Mouse (Mus musculus) CH12.LX (cell line): ENCODE measurements around the gene Capn13.

Source experiments
- BHLHE40 ChIP-seq: IDR thresholded peaks from 2 replicates; pipeline ENCODE4 v1.6.1; 2011; ENCODE audit warnings: mild to moderate bottlenecking, low read depth, low read length, improper control_type of control experiment
- CTCF ChIP-seq, 2 experiments: IDR thresholded peaks in 1 of 2; conservative IDR thresholded peaks in 1 of 2; 2 replicates each; pipeline ENCODE4 v1.5.1; 2011 to 2012; ENCODE audit warnings: low read depth in 2 of 2, low read length in 2 of 2, improper control_type of control experiment in 1 of 2, inconsistent platforms in 1 of 2, mild to moderate bottlenecking in 1 of 2, moderate library complexity in 1 of 2
- E2F4 ChIP-seq: IDR thresholded peaks from 2 replicates; pipeline ENCODE4 v1.6.1; 2011; ENCODE audit warnings: low read depth, low read length, improper control_type of control experiment; ENCODE audit not compliant: insufficient replicate concordance
- EP300 ChIP-seq: IDR thresholded peaks from 2 replicates; pipeline ENCODE4 v1.6.1; 2011; ENCODE audit warnings: low read length, improper control_type of control experiment
- MAFK ChIP-seq: IDR thresholded peaks from 2 replicates; pipeline ENCODE4 v1.6.1; 2011; ENCODE audit warnings: low read length, improper control_type of control experiment; ENCODE audit not compliant: insufficient replicate concordance
- MAZ ChIP-seq: IDR thresholded peaks from 2 replicates; pipeline ENCODE4 v1.6.1; 2012; ENCODE audit warnings: low read depth, mild to moderate bottlenecking, inconsistent platforms, low read length, improper control_type of control experiment, moderate library complexity
- MXI1 ChIP-seq: IDR thresholded peaks from 2 replicates; pipeline ENCODE4 v1.6.1; 2011; ENCODE audit warnings: mild to moderate bottlenecking, low read depth, low read length, improper control_type of control experiment
- MYC ChIP-seq: IDR thresholded peaks from 2 replicates; pipeline ENCODE4 v1.6.1; 2011; ENCODE audit warnings: low read depth, mild to moderate bottlenecking, improper control_type of control experiment, low read length
- POLR2A ChIP-seq: IDR thresholded peaks from 2 replicates; pipeline ENCODE4 v1.6.1; 2011; ENCODE audit warnings: low read depth, mild to moderate bottlenecking, improper control_type of control experiment, low read length
- TBP ChIP-seq: conservative IDR thresholded peaks from 2 replicates; pipeline ENCODE4 v1.6.1; 2011; ENCODE audit warnings: low read depth, low read length, improper control_type of control experiment

DNA sequence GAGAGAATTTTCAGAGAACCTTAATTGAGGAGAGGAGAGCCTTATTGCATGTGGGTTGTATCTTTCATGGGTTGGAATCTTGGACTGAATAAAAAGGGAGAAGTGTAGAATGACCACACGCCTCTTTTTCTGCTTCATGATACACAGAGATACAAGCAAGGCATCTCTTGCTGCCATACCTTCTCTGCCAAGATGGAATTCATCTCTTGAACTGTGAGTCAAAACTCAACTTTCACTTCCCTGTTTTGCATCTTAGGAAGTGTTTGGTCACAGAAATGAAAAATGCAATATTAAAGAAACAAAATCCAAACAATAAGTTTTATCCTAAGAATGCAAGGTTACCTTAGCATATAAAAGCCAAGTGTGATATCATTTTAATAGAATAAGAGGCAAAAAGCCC is 40.1 kb upstream of the Capn13 start:
- TF ChIP-seq CTCF (conservative IDR thresholded peaks at IDR 0.05 in 1 of 2, IDR thresholded peaks at IDR 0.05 in 1 of 2; ENCODE audit: low read depth in 2 of 2, low read length in 2 of 2) (no peak), BHLHE40 (no peak), MAFK (no peak), E2F4 (no peak), MXI1 (no peak), MYC (no peak), EP300 (peak; percentile 99), TBP (no peak), MAZ (no peak), POLR2A (no peak)
